Mouse (Mus musculus) stomach, embryonic 15.5 days (tissue): ENCODE measurements around the gene Akr1e1. TPM values are rescaled to one million over a fixed set of nuclear protein-coding genes. Genes with fewer than 3 reads are reported as not detected.
"Not testable (repeated sequence)": the region's sequence is repeated elsewhere in the genome, so short reads cannot be mapped to it uniquely, and the experiment has no call there.

ENCODE experiments used
- ATAC-seq: fragments of 200-750 bp; cut with Nextera tagmentation; 2 replicates; pipeline ENCODE4 v1.8.0; 2017; ENCODE audit warnings: low read depth, moderate number of reproducible peaks, moderate TSS enrichment; ENCODE audit not compliant: insufficient read depth, low FRiP score
- H3K27ac ChIP-seq: fragments of 300-500 bp; sonication (generic); 2 replicates; pipeline ENCODE4 v1.5.1; 2015; ENCODE audit warnings: mild to moderate bottlenecking, inconsistent platforms
- H3K27me3 ChIP-seq: fragments of 300-500 bp; sonication (generic); replicated peaks from 2 replicates; pipeline ENCODE4 v1.6.1; 2015; ENCODE audit warnings: inconsistent platforms
- H3K36me3 ChIP-seq: fragments of 300-500 bp; sonication (generic); 2 replicates; pipeline ENCODE4 v1.6.1; 2015; ENCODE audit warnings: inconsistent platforms
- H3K4me1 ChIP-seq: fragments of 300-500 bp; sonication (generic); 2 replicates; pipeline ENCODE4 v1.6.1; 2015; ENCODE audit warnings: inconsistent platforms
- H3K4me2 ChIP-seq: fragments of 300-500 bp; sonication (generic); 2 replicates; pipeline ENCODE4 v1.6.1; 2015; ENCODE audit warnings: mild to moderate bottlenecking, inconsistent platforms
- H3K4me3 ChIP-seq: fragments of 300-500 bp; sonication (generic); replicated peaks from 2 replicates; pipeline ENCODE4 v1.5.1; 2015; ENCODE audit warnings: inconsistent platforms
- H3K9ac ChIP-seq: fragments of 300-500 bp; sonication (generic); 2 replicates; pipeline ENCODE4 v1.6.1; 2015; ENCODE audit warnings: inconsistent platforms
- H3K9me3 ChIP-seq: fragments of 300-500 bp; sonication (generic); 2 replicates; pipeline ENCODE4 v1.6.1; 2016; ENCODE audit warnings: inconsistent platforms
- WGBS: fragments of 180-500 bp; shearing (Covaris S2); methylation state at CpG from one replicate; pipeline ENCODE4 v1.1.7; 2015; 5-methylcytosine and 5-hydroxymethylcytosine counted together
- polyA plus RNA-seq: library from polyadenylated mRNA; unstranded; fragments of >200 nt; fragmentation: Nextera tagmentation; extraction: Ambion mirVana; gene quantifications from 2 replicates; pipeline ENCODE4 v1.2.1, GENCODE M21; 2015

Gene Akr1e1
- polyA plus RNA-seq = 39.3 and 41.1 TPM in 2 replicates

DNA sequence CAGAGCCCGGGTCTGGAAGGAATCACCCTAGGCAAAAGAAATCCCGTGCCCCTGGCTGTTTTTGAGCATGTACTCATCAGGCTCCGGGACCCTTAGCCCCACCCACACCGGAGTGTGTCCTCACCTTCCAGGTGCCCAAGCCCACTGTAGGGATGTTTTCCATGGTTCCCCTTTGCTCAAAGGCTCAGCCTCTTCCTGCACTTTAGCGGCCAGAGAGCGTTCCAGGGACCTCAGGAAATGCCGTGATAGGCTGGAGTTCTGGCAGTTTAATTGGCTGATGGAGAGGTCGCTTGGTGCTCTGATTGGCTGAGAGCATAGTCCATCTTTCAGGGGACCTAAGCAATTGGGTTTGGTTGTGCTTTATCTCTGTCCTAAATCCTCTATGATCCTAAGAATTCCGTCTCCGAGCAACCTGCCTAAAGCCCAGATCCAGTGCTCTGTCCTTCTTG lies at the start of gene Akr1e1:
Akr1e1 (minus strand) TSS at position 214 of the 449 bp plus-strand sequence.
- no peaks in the 10 kb centered on the region for H3K36me3 ChIP-seq

GRCm38 (mm10) chr13:4658346-4658745 lies 49.4 kb upstream of the Akr1e1 start:
- no peak overlapping the region for H3K9ac ChIP-seq
- 85% methylated on average over 5 of the region's 5 CpGs for WGBS
- H3K27me3 ChIP-seq = no peaks in the 10 kb centered on the region
- no peak for ATAC-seq
- H3K4me3 ChIP-seq = no peak overlapping the region
- H3K9me3 ChIP-seq = no peaks in the 10 kb centered on the region
- H3K27ac ChIP-seq = no peak overlapping the region
- H3K4me2 ChIP-seq = no peak overlapping the region
- H3K4me1 ChIP-seq = no peaks in the 10 kb centered on the region
- no peaks in the 10 kb centered on the region for H3K36me3 ChIP-seq

More for the DNA sequence above, at the start of gene Akr1e1:
- Histone ChIP-seq H3K4me2 (peak within 1 kb of the TSS; percentile 59), H3K9me3 (no peaks in the 10 kb centered on the region), H3K4me3 (peak within 1 kb of the TSS; percentile 74), H3K27ac (peak within 1 kb of the TSS; percentile 49; the same call in 1 of the 2 replicates), H3K27me3 (no peaks in the 10 kb centered on the region), H3K9ac (peak within 1 kb of the TSS; percentile 51; the same call in 1 of the 2 replicates), H3K4me1 (no peaks in the 10 kb centered on the region)
- WGBS = 3% methylated on average over 10 of the region's 10 CpGs
- peak; percentile 100 for ATAC-seq

DNA sequence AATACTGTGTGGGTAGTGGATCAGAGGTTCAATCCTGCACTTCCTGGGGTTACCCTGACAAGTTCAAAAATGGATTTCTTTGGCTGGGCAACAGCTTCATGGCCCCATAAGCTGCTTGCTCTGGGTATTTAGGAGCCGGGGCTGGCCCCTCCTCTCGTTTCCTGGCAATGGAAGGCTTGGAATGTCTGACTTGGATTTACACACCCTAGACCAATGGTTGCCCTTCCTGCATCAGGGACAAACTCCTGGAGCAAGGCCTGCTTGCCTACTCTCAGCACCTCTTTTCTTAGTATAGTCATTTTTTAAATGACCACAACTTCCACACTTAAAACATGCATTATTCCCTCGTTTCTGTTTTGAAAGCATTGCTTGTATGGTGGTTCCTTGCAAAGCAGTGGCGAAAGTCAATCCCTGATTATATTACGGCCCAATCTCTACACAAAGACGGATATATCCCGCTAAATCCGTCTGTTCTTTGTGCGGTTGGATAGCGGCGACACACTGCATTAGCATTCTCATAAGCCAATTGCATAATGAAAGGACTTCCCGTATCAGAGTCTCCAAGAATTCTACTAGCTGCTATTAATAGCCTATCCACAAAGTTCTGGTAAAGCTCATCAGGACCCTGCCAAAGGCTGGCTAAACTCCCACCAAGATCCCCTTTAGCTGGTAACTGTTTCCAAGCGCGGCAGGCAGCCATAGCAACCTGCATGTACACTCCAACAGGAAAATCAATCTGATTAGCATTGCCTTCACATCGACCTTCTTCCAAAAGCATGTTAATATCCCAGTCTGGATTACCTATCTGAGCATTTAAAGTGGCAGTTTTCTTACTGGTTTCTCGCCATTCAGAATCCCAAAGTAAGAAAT lies 47.5 kb upstream of the Akr1e1 start:
- Histone ChIP-seq H3K4me2 (no peak overlapping the region), H3K4me3 (no peak overlapping the region), H3K4me1 (no peaks in the 10 kb centered on the region), H3K9ac (no peak overlapping the region), H3K9me3 (no peaks in the 10 kb centered on the region), H3K27me3 (no peaks in the 10 kb centered on the region), H3K27ac (no peak overlapping the region), H3K36me3 (no peaks in the 10 kb centered on the region)
- no peak for ATAC-seq
- 87% methylated on average over 16 of the region's 16 CpGs for WGBS

DNA sequence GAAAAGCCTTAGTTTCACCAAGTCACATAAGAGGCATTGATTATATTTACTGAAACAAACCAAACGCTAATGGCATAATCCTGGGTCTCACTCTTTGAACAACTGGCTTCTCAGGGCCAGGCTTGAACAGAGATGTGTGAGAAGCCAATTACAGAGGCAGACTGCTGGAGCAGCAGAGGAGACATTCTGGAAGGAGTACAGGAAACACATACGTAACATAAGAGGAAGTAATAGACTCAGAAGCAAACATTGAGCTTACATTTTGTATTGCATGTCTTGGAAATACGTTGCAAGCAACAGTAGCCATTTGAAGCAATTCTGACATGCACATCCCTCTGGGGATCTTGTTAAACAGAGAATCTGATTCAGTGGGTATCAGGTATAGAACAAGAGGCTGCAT lies 41.2 kb upstream of the Akr1e1 start:
- no peaks in the 10 kb centered on the region for H3K36me3 ChIP-seq
- H3K4me1 ChIP-seq = no peaks in the 10 kb centered on the region
- no peak overlapping the region for H3K27ac ChIP-seq
- no peaks in the 10 kb centered on the region for H3K27me3 ChIP-seq
- H3K9ac ChIP-seq = no peak overlapping the region
- H3K4me3 ChIP-seq = no peak overlapping the region
- 64% methylated on average over 3 of the region's 3 CpGs for WGBS
- no peak overlapping the region for H3K4me2 ChIP-seq
- ATAC-seq = no peak
- H3K9me3 ChIP-seq = no peaks in the 10 kb centered on the region

- H3K9me3 ChIP-seq = no peaks in the 10 kb centered on the region
- H3K27ac ChIP-seq = no peak overlapping the region
- no peak for ATAC-seq
- H3K36me3 ChIP-seq = no peaks in the 10 kb centered on the region
- H3K4me2 ChIP-seq = no peak overlapping the region
- H3K4me1 ChIP-seq = no peaks in the 10 kb centered on the region
- H3K4me3 ChIP-seq = no peak overlapping the region
- no peaks in the 10 kb centered on the region for H3K27me3 ChIP-seq
- 90% methylated on average over 3 of the region's 3 CpGs for WGBS
- H3K9ac ChIP-seq = no peak overlapping the region
Measured at GRCm38 (mm10) chr13:4645248-4645647, 36.3 kb upstream of the Akr1e1 start.

- Histone ChIP-seq H3K4me1 (no peaks in the 10 kb centered on the region), H3K36me3 (no peaks in the 10 kb centered on the region), H3K4me3 (no peak overlapping the region), H3K9me3 (no peaks in the 10 kb centered on the region), H3K4me2 (no peak overlapping the region), H3K27ac (no peak overlapping the region), H3K9ac (no peak overlapping the region), H3K27me3 (no peaks in the 10 kb centered on the region)
- no peak for ATAC-seq
Measured at GRCm38 (mm10) chr13:4610902-4611301, 1.9 kb upstream of the Akr1e1 start.

- Histone ChIP-seq H3K36me3 (no peaks in the 10 kb centered on the region), H3K27ac (peak overlapping the region; percentile 49; the same call in 1 of the 2 replicates), H3K4me3 (peak overlapping the region; percentile 74), H3K4me2 (peak overlapping the region; percentile 59), H3K4me1 (no peaks in the 10 kb centered on the region), H3K27me3 (no peaks in the 10 kb centered on the region), H3K9ac (peak overlapping the region; percentile 51; the same call in 1 of the 2 replicates), H3K9me3 (no peaks in the 10 kb centered on the region)
- peak; percentile 1; the same call in 1 of the 2 replicates for ATAC-seq
- WGBS = 22% methylated on average over 9 of the region's 9 CpGs
Measured at GRCm38 (mm10) chr13:4608530-4608929, 444 bp downstream of the Akr1e1 start.

- no peak for ATAC-seq
- 82% methylated on average over 4 of the region's 4 CpGs for WGBS
- no peak overlapping the region for H3K9ac ChIP-seq
- H3K36me3 ChIP-seq = 0 out of 2 replicates have a peak, but pooled peaks cover 3% of the 10 kb centered on the region
- H3K4me1 ChIP-seq = no peaks in the 10 kb centered on the region
- no peak overlapping the region for H3K27ac ChIP-seq
- H3K4me3 ChIP-seq = no peak overlapping the region
- no peaks in the 10 kb centered on the region for H3K9me3 ChIP-seq
- H3K27me3 ChIP-seq = no peaks in the 10 kb centered on the region
- H3K4me2 ChIP-seq = no peak overlapping the region
Measured at GRCm38 (mm10) chr13:4606821-4607220, 2.2 kb downstream of the Akr1e1 start.

DNA sequence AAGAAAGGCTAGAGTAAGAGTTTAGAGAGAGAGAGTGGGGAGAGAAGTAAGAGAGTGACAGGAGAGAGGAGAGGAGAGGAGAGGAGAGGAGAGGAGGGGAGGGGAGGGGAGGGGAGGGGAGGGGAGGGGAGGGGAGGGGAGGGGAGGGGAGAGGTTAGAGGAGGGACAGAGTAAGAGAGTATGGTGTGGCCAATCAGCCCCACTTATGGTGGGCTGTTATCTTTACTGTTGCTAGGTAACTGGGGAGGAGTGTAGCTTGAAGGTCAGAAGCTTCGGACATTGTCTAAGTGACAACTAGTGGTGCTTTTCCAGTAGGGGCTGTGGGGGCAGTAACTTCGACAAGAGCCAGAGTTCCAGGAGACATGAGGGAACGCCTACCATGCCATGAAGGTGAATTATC lies 5.5 kb downstream of the Akr1e1 start:
- not testable (repeated sequence) for ATAC-seq, H3K4me2 ChIP-seq, H3K4me1 ChIP-seq, H3K4me3 ChIP-seq, H3K36me3 ChIP-seq, H3K9me3 ChIP-seq, H3K27ac ChIP-seq, H3K9ac ChIP-seq, H3K27me3 ChIP-seq
- 67% methylated on average over 3 of the region's 3 CpGs for WGBS

GRCm38 (mm10) chr13:4576921-4577320 lies 32.1 kb downstream of the Akr1e1 start:
- no peaks in the 10 kb centered on the region for H3K36me3 ChIP-seq
- no peak overlapping the region for H3K4me2 ChIP-seq
- H3K27ac ChIP-seq = no peak overlapping the region
- no peaks in the 10 kb centered on the region for H3K4me1 ChIP-seq
- WGBS = 83% methylated on average over 1 of the region's 1 CpGs
- no peaks in the 10 kb centered on the region for H3K27me3 ChIP-seq
- H3K9me3 ChIP-seq = no peaks in the 10 kb centered on the region
- no peak overlapping the region for H3K9ac ChIP-seq
- H3K4me3 ChIP-seq = no peak overlapping the region
- no peak for ATAC-seq

DNA sequence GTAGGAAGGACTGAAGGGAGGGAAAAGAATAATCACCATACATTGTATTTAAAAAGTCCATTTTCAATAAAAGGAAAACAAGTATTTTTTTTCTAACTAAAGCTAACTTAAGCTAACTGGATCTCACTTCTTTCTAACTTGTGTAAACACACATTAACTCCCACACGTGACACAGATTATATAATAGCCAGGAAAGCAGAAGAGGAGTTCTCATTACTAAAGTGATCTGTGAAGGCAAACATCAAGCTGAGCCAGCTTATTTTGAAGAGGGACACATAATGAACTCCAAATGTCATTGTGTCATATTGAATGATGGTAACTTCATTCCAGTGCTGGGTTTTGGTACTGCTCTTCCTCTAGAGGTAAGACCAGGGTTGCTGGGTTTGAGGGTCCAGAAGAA lies 35.1 kb downstream of the Akr1e1 start, which contains the start of gene Akr1c21:
Akr1c21 (plus strand) TSS at position 205 of the 400 bp plus-strand sequence.
- ATAC-seq = no peak
- H3K4me2 ChIP-seq = no peak within 1 kb of the TSS

GRCm38 (mm10) chr13:4565996-4566395 lies 43.0 kb downstream of the Akr1e1 start:
- H3K36me3 ChIP-seq = no peaks in the 10 kb centered on the region
- no peak overlapping the region for H3K4me3 ChIP-seq
- no peaks in the 10 kb centered on the region for H3K4me1 ChIP-seq
- H3K27ac ChIP-seq = no peak overlapping the region
- ATAC-seq = no peak
- no peaks in the 10 kb centered on the region for H3K9me3 ChIP-seq
- no peaks in the 10 kb centered on the region for H3K27me3 ChIP-seq
- H3K9ac ChIP-seq = no peak overlapping the region
- WGBS = 84% methylated on average over 2 of the region's 2 CpGs
- no peak overlapping the region for H3K4me2 ChIP-seq

More for the DNA sequence above, 35.1 kb downstream of the Akr1e1 start, which contains the start of gene Akr1c21:
- Histone ChIP-seq H3K36me3 (no peaks in the 10 kb centered on the region), H3K9ac (no peak within 1 kb of the TSS), H3K9me3 (no peaks in the 10 kb centered on the region), H3K27ac (no peak within 1 kb of the TSS), H3K27me3 (no peaks in the 10 kb centered on the region), H3K4me1 (no peaks in the 10 kb centered on the region), H3K4me3 (no peak within 1 kb of the TSS)
- WGBS = 21% methylated on average over 1 of the region's 1 CpGs
